Mouse (Mus musculus) testis, adult 2 months (tissue): ENCODE data around the gene Casq1.

Experiments used
- CTCF ChIP-seq: fragments of 200-500 bp; IDR thresholded peaks from 2 replicates; pipeline ENCODE4 v1.5.1; 2012; ENCODE audit warnings: low read depth, mild to moderate bottlenecking, inconsistent platforms, low read length, moderate library complexity; ENCODE audit not compliant: control insufficient read depth, insufficient read depth, insufficient replicate concordance
- POLR2A ChIP-seq: fragments of 200-500 bp; IDR thresholded peaks from 2 replicates; pipeline ENCODE4 v1.6.1; 2012; ENCODE audit warnings: low read depth, mild to moderate bottlenecking, inconsistent platforms, low read length, moderate library complexity; ENCODE audit not compliant: control insufficient read depth

DNA sequence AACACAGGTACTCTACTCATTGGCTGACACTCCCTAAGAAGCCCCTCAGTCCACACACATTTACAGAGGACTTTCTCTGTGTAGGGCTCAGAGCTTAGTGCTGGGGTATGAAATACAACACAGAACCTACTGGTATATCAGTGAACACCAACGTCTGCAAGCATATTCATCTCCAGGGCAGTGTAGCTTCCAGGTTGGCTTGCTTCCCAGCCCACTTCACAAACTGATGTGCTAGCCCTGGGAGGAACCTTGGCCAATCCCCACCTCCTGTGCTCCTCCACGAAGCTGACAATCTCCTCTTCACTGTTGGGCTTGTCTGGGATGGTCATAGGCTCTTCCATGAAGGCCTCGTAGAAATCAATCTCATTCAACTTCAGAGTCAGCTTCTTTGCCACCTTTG is 4.9 kb downstream of the Casq1 start:
- TF ChIP-seq POLR2A (no peak), CTCF (no peak)
